Mouse (Mus musculus) midbrain, embryonic 14.5 days (tissue): ENCODE measurements at regions not wholly inside any gene's neighbourhood (a gene's known extent, or its start where the extent isn't known, plus 50 kb on each side); places are given as distances from the start of the nearest gene placed in this dataset.

Experiments used
- ATAC-seq: fragments of 200-750 bp; cut with Nextera tagmentation; 2 replicates; pipeline ENCODE4 v1.8.0; 2017; ENCODE audit warnings: moderate number of reproducible peaks, moderate library complexity; ENCODE audit not compliant: low FRiP score, low TSS enrichment
- DNase-seq: peaks from one replicate; pipeline ENCODE4 v3.0.0-alpha.2; 2015
- H3K27ac ChIP-seq: fragments of 300-500 bp; sonication (generic); replicated peaks from 2 replicates; pipeline ENCODE4 v1.5.1; 2014; ENCODE audit warnings: mild to moderate bottlenecking, low read depth, low read length, moderate library complexity
- H3K27me3 ChIP-seq: fragments of 300-500 bp; sonication (generic); 2 replicates; pipeline ENCODE4 v1.6.1; 2014; ENCODE audit warnings: low read length, control low read depth, mixed read lengths; ENCODE audit not compliant: control insufficient read depth, insufficient read depth
- H3K36me3 ChIP-seq: fragments of 300-500 bp; sonication (generic); 2 replicates; pipeline ENCODE4 v1.6.1; 2014; ENCODE audit warnings: low read length, control low read depth; ENCODE audit not compliant: control insufficient read depth, insufficient read depth
- H3K4me1 ChIP-seq: fragments of 300-500 bp; sonication (generic); 2 replicates; pipeline ENCODE4 v1.6.1; 2014; ENCODE audit warnings: mild to moderate bottlenecking, antibody characterized with exemption, low read length, control low read depth; ENCODE audit not compliant: control insufficient read depth, insufficient read depth
- H3K4me2 ChIP-seq: fragments of 300-500 bp; sonication (generic); 2 replicates; pipeline ENCODE4 v1.6.1; 2014; ENCODE audit warnings: mild to moderate bottlenecking, low read length, moderate library complexity
- H3K4me3 ChIP-seq: fragments of 300-500 bp; sonication (generic); replicated peaks from 2 replicates; pipeline ENCODE4 v1.5.1; 2014; ENCODE audit warnings: low read depth, low read length
- H3K9ac ChIP-seq: fragments of 300-500 bp; sonication (generic); replicated peaks from 2 replicates; pipeline ENCODE4 v1.6.1; 2014; ENCODE audit warnings: mild to moderate bottlenecking, low read length, moderate library complexity
- H3K9me3 ChIP-seq: fragments of 300-500 bp; sonication (generic); 2 replicates; pipeline ENCODE4 v1.6.1; 2016; ENCODE audit warnings: low read length, control low read depth, mixed read lengths; ENCODE audit not compliant: control insufficient read depth
- WGBS: fragments of 180-500 bp; shearing (Covaris S2); extraction: QIAGEN DNeasy Blood & Tissue Kit; methylation state at CpG from one replicate; pipeline ENCODE4 v1.1.7; 2014; 5-methylcytosine and 5-hydroxymethylcytosine counted together

DNA sequence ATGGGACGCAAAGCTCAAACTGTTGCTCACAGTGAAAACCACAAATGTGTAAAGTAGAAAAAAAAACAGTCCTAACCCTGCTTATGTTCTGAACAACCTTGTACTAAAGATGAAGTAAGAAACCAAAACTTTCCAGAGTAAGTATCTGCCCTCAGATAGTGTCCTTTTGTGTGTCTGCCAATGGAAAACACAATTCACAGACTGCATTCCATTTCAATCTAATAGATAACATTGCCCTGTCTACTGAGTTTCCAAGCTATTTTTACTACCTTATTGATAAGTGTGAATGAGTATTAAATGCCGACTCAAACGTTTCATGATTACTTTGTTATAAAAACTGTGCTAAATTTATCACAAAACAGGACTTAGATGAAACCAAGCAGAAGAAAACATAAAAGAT is 1357.4 kb upstream of the Flrt2 start:
- H3K27me3 ChIP-seq: no peaks in the 10 kb centered on the region
- ATAC-seq (no peak), DNase-seq (no peak)
- H3K36me3 ChIP-seq: no peaks in the 10 kb centered on the region
- no peak overlapping the region for H3K27ac ChIP-seq
- H3K4me1 ChIP-seq: no peaks in the 10 kb centered on the region
- no peak overlapping the region for H3K4me3 ChIP-seq
- no peaks in the 10 kb centered on the region for H3K9me3 ChIP-seq
- no peak overlapping the region for H3K9ac ChIP-seq
- WGBS: 93% methylated on average over 3 of the region's 3 CpGs
- H3K4me2 ChIP-seq: no peak overlapping the region

DNA sequence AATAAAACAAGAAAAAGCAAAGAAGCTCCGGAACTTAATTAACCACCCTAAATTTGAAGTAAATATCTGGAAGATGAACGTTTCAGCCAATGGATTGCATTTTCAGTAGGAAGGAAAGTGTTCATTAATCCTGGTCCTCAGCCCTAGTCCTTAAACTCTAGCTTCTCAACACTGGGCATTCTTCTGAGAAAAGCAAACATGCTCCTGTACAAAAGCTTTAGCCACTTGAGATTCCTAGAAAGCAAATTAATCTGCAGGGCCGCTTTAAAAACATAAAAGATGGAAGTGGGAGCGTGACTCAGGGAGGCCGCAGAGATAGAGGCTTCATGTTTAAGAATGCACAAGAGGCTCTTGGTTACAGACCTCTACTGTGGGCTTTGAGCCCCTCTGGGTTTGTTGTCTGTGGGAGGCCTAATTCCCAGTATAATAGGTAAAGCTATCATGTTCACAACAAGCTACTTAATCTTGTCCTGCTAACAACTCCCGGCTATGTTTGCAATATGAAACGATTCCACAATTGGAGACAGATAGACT is 1342.3 kb upstream of the Flrt2 start:
- Histone ChIP-seq H3K27me3 (no peaks in the 10 kb centered on the region), H3K9me3 (no peaks in the 10 kb centered on the region), H3K27ac (no peak overlapping the region), H3K9ac (no peak overlapping the region), H3K4me3 (no peak overlapping the region), H3K4me1 (no peaks in the 10 kb centered on the region), H3K4me2 (no peak overlapping the region), H3K36me3 (no peaks in the 10 kb centered on the region)
- DNase-seq: peak; percentile 30
- no peak for ATAC-seq
- 25% methylated on average over 7 of the region's 7 CpGs for WGBS

DNA sequence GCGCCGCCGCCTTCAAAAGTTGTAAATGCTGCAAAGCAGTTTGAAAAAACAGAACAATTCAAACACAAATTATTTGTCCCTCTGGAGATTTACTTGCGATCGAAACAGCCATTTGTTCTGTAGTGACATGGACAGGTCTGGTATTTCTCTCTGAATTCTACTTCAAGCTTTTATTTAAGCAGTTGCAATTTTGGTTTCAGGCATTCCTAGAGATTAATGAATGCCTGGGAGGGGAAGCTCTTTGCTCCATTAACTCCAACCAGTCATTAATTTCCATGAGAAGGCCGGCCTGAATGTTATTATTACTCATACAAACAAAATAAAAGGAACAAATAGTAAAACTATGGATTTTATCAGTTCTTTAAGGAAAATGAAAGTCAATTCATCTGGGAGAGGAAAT is 1327.8 kb upstream of the Flrt2 start:
- no peaks in the 10 kb centered on the region for H3K27me3 ChIP-seq
- H3K27ac ChIP-seq: no peak overlapping the region
- ATAC-seq (no peak), DNase-seq (no peak)
- WGBS: 70% methylated on average over 6 of the region's 6 CpGs
- no peak overlapping the region for H3K4me2 ChIP-seq
- H3K36me3 ChIP-seq: no peaks in the 10 kb centered on the region
- H3K4me1 ChIP-seq: no peaks in the 10 kb centered on the region
- H3K4me3 ChIP-seq: no peak overlapping the region
- H3K9ac ChIP-seq: no peak overlapping the region
- H3K9me3 ChIP-seq: no peaks in the 10 kb centered on the region

DNA sequence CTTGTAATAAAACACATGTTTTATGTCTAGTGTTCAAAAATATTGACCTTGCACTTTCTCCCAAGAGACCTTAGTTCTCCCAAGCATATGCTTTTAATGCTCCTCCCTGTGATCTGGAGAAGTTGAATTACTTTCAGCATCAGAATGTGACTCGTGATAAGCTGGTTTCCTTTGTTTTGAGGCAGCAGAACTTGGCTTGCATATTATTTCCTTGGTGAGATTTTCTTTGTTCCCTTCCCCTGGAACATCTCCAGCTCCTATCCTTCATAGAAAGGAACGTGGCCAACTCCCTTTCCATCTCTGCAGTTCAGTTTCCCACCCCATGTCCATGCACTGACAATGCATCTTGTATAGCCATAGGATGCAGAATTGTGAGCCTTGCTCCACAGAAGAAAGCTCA is 1292.0 kb upstream of the Flrt2 start:
- no peak overlapping the region for H3K4me3 ChIP-seq
- no peaks in the 10 kb centered on the region for H3K36me3 ChIP-seq
- 63% methylated on average over 2 of the region's 2 CpGs for WGBS
- H3K9me3 ChIP-seq: no peaks in the 10 kb centered on the region
- DNase-seq (no peak), ATAC-seq (no peak)
- no peaks in the 10 kb centered on the region for H3K27me3 ChIP-seq
- no peak overlapping the region for H3K27ac ChIP-seq
- H3K4me1 ChIP-seq: no peaks in the 10 kb centered on the region
- no peak overlapping the region for H3K9ac ChIP-seq
- no peak overlapping the region for H3K4me2 ChIP-seq

DNA sequence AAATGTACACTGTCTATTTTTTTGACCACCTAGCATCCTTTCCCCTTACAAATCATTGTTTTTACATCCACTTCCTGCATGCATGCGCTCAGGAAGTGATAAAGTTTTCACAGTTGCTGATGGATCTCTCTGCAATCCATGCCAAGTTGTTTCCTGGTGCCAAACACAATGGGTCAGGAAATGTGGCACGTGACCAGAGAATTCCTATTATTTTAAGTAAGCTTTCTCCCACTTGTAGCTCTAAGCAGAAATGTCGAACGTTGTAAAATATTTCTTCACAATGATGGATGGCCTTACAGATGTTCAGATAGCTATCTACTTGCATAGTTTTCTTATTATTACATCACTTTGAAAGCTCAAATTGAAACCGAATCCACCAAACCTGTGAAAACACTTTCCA is 1271.1 kb upstream of the Flrt2 start:
- Histone ChIP-seq H3K4me1 (0 out of 2 replicates have a peak, but pooled peaks cover 4% of the 10 kb centered on the region), H3K4me3 (no peak overlapping the region), H3K4me2 (no peak overlapping the region), H3K27me3 (no peaks in the 10 kb centered on the region), H3K9ac (no peak overlapping the region), H3K27ac (no peak overlapping the region), H3K36me3 (no peaks in the 10 kb centered on the region), H3K9me3 (no peaks in the 10 kb centered on the region)
- DNase-seq (no peak), ATAC-seq (no peak)
- 77% methylated on average over 5 of the region's 5 CpGs for WGBS

DNA sequence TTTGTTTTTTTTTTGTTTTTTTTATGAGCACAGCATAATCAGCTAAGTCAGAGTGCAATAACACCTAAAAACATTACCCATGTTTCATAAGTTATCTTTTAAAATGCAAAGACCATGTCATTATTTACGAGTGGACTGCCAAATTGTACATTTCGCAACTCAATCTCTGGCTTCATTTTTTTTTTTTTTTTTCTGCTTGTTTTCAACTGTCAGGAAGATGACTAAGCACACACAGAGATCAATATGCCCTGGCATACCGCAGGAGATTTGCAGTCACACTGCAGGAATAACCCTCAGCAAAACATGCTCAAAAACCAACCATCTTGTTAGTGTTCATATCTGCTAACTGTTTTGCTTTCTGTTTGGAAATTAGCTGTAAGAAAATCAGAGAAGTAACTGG is 1270.3 kb upstream of the Flrt2 start:
- no peak overlapping the region for H3K27ac ChIP-seq
- H3K36me3 ChIP-seq: no peaks in the 10 kb centered on the region
- DNase-seq (no peak), ATAC-seq (no peak)
- WGBS: 68% methylated on average over 3 of the region's 3 CpGs
- no peaks in the 10 kb centered on the region for H3K27me3 ChIP-seq
- H3K4me1 ChIP-seq: 0 out of 2 replicates have a peak, but pooled peaks cover 4% of the 10 kb centered on the region
- H3K9me3 ChIP-seq: no peaks in the 10 kb centered on the region
- H3K4me2 ChIP-seq: no peak overlapping the region
- no peak overlapping the region for H3K9ac ChIP-seq
- H3K4me3 ChIP-seq: no peak overlapping the region

DNA sequence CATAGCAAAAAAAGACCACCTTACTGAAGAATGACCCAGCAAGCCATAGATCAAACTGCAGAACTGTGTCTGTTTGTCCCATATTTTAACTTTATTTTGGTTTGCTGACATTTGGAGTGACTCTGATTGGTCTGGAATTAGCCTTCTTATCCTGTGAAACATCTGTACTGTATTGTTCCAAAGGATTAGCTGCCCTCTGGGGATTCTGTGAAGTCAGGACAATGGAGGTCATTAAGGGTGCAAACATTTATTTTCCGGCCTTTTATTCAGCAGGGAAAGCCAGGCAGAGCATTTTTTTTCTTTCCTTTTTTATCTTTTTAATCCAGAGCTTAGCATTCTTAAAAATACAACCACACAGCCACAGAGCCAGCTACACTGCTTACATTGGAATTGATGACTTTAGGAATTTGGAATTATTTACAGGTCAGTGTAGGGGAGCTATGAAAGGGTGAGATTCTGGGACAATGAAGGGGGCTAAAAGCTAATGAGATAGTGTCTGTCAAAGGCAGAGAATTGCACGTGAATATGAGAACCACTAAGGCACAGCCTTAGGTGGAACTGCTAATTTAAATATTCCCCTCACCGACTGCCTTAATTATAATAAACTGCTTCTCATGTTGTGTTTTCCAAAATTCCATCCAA is 1267.6 kb upstream of the Flrt2 start:
- Histone ChIP-seq H3K4me2 (no peak overlapping the region), H3K4me1 (0 out of 2 replicates have a peak, but pooled peaks cover 4% of the 10 kb centered on the region), H3K27me3 (no peaks in the 10 kb centered on the region), H3K27ac (no peak overlapping the region), H3K4me3 (no peak overlapping the region), H3K36me3 (no peaks in the 10 kb centered on the region), H3K9me3 (no peaks in the 10 kb centered on the region), H3K9ac (no peak overlapping the region)
- ATAC-seq (peak; percentile 70; the same call in 1 of the 2 replicates), DNase-seq (peak; percentile 54)
- 3% methylated on average over 3 of the region's 3 CpGs for WGBS

DNA sequence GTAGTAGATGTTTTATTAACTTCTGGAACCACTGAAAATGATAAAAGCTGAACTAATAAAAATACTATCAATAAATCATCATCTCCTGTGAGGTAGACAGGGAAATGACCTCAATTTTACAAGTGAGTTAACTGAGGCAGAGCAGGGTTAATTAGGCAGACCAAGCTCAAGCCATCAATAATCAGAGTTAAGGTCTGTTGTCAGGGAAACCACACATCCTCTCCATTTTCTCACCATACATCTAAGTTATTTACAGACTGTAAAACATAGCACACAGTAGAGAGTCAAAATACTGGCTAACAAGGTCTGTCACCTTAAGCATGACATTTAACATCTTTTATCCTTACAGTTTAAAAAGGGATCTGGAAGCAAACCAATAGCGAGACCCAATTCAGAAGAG is 1242.5 kb upstream of the Flrt2 start:
- no peaks in the 10 kb centered on the region for H3K36me3 ChIP-seq
- no peaks in the 10 kb centered on the region for H3K27me3 ChIP-seq
- H3K9me3 ChIP-seq: no peaks in the 10 kb centered on the region
- no peak overlapping the region for H3K4me2 ChIP-seq
- no peak overlapping the region for H3K27ac ChIP-seq
- no peak for ATAC-seq
- H3K4me1 ChIP-seq: no peaks in the 10 kb centered on the region
- no peak for DNase-seq
- no peak overlapping the region for H3K4me3 ChIP-seq
- 88% methylated on average over 1 of the region's 1 CpGs for WGBS
- H3K9ac ChIP-seq: no peak overlapping the region

DNA sequence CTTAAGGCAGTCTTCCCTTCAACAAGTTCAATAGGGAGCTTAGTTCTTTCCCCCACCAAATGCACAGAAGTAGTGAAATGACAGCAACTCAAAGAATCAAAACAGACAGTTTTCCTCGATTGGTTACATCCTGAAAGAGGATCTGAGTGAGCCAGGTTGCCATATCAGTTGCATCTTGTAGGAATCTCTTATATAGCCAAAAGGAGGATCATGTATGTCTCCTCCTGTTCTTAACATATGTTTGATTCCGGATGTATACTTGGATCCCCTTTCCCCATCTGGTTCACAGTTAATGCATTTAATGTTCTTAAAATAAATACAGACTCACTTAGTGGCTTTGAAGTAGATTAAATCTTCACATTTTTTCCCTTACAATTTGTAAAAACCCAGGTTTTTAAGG is 1224.0 kb upstream of the Flrt2 start:
- DNase-seq: no peak
- no peaks in the 10 kb centered on the region for H3K4me1 ChIP-seq
- no peaks in the 10 kb centered on the region for H3K9me3 ChIP-seq
- WGBS: 73% methylated on average over 2 of the region's 2 CpGs
- H3K4me3 ChIP-seq: no peak overlapping the region
- H3K27ac ChIP-seq: no peak overlapping the region
- no peak for ATAC-seq
- no peaks in the 10 kb centered on the region for H3K27me3 ChIP-seq
- no peak overlapping the region for H3K4me2 ChIP-seq
- H3K36me3 ChIP-seq: no peaks in the 10 kb centered on the region
- H3K9ac ChIP-seq: no peak overlapping the region
